Mouse (Mus musculus): Measurements from ENCODE around the gene Nacad.

Nacad gene

DNA sequence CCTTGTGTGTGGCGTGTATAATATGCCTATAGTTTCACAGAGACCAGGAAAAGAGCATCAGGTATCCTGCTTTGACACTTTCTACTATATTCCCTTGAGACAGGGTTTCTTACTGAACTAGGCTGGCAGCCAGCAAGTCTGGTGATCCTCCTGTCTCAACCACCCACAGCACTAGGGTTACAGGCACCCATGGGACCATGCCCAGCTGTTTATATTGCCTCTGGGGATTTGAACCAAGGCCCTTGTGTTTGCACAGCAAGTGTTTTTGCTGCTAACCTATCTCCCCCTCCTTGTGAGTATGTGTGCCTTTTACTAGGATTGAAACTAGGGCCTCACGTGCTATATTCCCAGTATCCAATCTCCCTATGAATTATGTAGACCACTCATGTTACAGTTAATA lies 24.3 kb downstream of the Nacad start:
- DNase-seq (ENCODE audit: low read depth, low spot score): no peak

DNA sequence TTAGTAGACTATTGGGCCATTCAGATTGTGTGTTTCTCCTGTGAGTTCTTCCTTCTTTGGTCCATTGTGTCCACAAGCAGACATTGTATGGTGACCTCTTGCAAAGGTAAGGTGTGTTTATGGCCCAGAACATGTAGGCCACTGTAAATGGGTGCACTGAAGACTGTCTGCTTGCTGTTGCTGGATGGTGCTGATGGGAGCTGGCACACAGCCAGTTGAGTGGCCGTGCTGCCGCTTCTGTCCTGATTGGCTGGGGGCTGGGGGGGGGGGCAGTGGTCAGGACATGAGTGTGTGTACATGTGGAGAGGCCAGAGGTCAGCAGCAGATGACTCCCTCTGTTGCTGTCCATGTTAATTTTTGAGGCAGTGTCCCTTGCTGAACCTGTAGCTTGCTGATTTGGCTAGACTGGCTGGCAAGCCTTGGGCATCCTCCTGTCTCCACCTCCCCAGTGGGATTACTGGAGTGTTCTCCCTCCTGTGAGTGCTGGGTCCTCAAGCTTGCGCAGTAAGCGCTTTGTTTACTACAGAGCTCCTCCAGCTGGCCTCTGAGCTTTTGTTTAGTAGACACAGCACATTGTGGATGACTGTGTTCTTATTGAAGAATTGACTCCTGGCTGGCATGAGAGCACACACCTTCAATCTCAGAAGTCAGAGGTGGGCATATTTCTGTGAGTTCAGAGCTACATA lies 25.6 kb downstream of the Nacad start:
- no peak for DNase-seq (ENCODE audit: low read depth, low spot score)

DNA sequence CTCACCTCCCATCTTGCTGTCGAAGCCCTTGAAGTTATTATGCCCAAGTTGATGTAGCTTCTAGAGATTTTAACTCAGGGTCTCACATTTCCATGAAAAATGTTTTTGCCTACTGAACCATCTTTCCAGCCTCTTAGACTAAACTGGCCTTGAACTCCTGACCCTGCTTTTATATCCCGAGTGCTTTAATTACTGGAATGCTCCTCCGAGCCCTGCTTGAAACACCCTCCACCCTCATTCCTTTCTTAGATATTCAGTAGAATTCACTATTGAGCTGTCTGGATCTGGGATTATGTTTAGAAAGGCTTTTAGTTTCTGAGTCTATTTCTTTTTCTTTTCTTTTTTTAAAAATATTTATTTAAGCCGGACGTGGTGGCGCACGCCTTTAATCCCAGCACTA lies 26.5 kb downstream of the Nacad start:
- no peak for DNase-seq (ENCODE audit: low read depth, low spot score)

DNA sequence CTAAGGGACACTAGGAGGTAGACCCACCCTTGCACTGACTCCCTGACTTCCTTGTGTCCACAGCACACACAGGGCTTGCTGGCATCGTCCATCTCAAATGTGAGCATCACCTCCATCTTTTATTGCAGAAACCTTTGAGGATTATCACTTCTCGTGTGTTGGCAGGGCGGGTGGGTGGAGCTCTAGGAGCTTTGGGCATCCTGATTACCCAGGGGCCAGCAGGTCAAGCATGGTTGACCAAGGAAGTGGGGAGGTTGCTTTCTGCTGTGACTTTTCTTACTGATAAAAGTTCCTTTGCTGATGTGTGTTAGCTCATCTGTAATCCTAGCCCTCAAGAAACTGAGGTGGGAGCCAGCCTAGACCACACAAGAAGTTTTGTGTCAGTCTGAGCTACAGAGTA lies 29.7 kb downstream of the Nacad start:
- DNase-seq (ENCODE audit: low read depth, low spot score): no peak

DNA sequence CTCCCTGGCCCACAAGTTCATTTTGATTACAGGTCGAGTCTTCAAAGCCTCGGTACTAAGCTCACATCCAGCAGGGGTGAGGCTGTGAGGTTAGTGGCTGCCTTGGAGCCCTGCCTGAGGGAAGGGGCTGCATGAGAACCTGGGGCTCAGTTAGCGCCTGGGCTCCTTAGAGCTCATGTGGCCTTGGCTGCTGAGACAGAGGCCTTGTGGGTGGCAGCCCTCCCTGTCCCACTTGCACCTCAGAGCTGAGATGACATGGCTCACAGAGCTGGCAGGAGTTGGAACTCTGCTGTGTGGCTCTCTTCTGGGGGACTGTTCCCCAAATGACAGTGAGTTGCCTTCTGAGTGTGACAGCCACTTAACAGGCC lies 36.5 kb downstream of the Nacad start:
- DNase-seq (ENCODE audit: low read depth, low spot score): no peak

DNA sequence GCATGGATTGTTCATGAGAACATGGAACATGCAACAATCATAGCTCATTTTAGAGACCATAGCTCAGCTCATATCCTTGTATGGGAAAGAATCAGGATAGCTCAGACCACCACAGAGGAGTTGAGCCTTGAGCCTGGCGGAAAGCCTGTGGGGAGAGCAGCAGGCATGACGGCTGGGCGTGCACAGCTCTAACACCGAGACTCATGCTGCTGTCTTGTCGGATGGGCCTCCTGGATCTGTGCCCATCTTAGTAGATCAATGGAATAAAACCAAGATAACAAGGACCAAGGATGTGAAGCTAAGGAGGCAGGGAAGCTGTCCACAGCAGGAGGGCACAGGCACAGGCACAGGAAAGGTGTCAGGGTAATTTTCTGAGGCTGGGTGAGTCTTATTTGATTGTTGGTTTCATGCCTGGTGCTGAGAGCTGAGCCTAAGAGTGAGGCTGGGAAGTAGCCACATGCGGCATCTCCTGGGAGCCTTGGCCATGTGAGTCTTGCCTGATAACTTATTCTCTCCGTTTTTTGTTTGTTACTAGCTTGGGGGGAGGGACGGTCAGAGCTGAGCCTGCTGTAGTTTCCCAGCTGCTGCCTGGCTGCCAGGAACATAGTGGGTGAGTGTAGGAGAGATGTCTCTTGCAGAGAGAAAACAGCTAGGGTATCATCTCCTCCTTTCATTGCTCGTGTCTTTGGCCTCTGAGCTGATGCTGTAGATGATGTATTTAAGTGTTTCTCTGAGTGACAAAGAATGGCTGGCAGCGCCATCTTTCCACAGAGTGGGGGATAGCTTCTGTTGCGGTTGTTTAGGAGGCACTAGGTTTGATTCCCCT lies 37.1 kb downstream of the Nacad start:
- DNase-seq (ENCODE audit: low read depth, low spot score): no peak

DNA sequence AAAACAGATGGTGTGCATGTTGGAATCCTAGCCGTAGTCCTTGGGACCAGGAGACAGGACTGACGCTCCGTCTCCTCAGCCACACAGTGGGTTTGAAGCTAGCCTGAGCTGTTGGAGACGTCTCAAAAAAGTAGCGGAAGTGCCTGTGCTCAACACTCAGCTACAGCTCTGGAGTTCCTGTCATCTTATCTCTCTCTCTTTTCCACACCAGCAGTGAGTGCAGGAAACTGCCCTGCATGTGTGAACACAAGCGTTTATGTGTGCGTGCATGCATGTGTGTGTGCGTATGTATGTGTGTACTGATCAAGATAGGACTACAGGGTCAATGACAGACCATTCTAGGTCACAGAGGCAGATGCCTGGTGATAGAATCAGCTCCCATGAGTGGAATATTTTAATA lies 37.9 kb downstream of the Nacad start:
- DNase-seq (ENCODE audit: low read depth, low spot score): no peak

DNA sequence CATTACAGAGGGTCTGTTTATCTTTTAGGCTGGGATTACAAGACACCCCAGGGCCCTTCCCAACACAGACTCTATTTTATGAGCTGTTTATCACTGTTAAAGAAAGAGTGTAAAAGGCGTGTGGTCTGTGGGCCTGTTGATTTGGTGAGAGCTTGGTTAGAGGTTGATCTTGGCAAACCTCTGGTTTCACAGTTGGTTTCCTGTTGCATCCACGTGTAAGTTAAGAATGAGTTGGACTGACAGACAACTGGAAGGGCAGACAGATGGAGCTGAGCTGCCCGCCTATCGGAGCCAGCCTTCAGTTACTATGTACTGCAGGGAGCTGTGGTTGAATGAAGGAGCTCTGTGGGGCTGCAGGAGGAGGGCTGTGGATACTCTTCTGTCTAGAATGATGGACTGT lies 39.4 kb downstream of the Nacad start:
- no peak for DNase-seq (ENCODE audit: low read depth, low spot score)

DNA sequence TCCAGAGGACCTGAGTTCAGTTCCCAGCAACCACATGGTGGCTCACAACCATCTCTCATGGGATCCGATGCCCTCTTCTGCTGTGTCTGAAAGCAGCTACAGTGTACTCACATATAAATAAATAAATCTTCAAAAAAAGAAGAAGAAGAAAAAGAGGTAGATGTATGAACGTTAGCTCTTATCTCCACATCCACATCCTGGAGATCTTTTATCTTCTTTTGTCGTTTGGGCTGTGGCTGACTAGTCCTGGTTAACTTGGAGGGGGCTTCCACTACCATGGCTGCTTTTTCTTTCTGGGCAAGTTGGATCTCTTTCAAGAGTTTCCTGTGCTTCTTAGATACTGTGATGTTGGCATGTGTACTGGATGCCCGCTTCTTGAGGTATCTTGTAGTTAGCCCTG lies 42.7 kb downstream of the Nacad start:
- DNase-seq (ENCODE audit: low read depth, low spot score): no peak

DNA sequence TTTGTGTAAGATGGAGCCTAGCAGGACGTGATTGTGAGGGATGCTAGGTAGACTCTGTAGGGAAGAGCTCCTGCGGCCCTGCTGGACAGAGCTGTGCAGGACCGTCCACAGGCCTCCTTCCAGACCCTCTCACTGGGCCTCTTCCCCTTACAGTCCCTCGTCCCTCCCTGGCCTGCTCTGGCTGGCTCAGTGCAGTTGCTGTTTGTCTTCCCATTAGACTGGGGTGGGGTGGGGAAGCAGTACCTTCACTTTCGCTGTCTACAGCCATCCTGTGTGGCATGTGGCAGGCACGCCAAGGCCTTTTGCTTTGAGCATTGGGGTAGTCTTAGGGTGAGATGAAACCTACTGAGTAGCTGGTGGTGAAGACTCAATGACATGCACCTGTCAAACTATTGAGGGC lies 43.5 kb downstream of the Nacad start:
- no peak for DNase-seq (ENCODE audit: low read depth, low spot score)

DNA sequence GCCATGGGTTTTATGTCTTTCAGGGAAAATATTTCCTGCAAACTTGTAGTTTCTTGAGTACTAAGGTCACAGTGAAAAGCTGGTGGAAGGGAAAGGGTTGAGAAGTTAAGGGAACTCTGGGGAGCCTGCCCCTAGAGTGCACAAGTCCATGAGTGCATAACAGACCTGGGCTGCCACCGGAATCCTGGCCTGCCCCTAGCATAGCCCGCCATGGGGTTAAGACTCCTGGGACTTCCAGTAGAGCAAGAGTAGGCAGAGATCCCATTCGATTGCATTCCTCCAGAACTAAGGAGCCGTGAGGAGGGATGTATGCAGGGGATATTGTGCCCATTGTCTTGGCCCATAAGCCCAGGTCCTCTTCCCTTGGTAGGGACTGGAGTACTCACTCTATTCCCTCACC lies 44.4 kb downstream of the Nacad start:
- DNase-seq (ENCODE audit: low read depth, low spot score): no peak

DNA sequence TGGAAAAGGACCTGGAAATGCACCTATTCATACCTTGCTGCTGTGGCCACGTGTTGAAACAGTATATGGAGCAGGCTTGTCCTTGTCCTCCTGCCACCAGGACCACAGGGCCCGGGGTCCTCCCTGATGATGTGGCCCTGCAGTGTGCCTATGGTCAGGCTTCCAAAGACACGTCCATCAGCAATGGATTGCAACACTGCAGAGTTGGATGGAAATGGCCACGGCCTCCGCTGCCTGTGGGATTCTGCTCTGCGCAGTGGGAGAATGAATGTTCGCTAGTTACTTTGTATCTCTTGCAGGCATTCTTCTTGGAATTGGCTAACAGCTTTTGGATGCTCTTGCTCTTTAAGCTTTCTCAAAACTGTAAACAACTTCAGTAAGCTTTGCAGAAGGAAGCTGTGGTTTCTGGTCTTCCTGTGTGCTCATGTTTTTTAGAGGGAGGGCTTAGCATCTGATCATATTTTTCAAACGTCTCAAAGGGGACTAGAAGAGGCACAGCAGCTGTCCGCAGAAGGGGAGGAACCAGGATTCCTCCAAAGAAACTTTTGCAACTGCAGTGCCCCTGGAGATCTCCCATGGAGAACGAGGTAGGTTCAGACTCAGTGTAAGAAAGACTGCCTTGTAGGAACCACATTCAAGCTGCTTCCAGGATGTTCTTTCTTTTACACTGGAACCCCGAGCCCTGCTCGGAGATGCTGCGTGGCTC lies 45.0 kb downstream of the Nacad start:
- no peak for DNase-seq (ENCODE audit: low read depth, low spot score)

DNA sequence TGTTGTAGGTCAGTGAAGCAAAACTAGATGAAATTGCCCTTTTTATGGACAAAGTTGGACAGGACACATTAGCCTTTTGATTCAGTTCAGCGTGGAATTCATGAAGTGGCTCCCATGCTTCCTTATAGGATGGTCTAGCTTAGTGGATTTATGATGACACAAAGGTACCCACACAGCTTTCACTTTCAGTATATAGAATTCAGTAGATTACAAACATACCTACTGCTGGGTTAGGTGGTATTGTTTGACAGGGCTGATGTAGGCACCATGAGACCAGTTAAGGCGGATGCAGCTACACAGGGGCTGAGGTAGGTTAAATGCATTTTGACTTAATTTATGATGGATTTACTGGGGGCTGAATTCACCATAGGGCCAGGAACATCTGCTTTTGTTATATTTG lies 45.9 kb downstream of the Nacad start:
- no peak for DNase-seq (ENCODE audit: low read depth, low spot score)

DNA sequence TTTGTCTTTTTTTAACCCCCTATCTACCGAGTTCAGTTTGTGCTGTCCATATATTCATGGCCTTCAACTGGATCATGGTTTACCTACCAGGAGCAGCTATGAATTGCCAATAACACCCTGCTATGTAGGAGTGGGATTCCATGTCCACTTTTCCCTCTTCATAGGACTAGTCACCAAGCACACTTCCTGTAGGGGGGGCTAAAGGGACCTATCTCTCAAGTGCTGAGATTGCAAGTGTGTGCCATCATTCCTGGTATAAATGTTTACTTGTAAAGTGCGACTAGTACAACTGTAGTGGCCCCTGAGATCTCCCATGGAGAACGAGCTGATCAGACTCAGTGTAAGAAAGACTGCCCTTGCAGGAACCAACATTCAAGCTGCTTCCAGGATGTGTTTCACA lies 47.6 kb downstream of the Nacad start:
- DNase-seq (ENCODE audit: low read depth, low spot score): no peak

DNA sequence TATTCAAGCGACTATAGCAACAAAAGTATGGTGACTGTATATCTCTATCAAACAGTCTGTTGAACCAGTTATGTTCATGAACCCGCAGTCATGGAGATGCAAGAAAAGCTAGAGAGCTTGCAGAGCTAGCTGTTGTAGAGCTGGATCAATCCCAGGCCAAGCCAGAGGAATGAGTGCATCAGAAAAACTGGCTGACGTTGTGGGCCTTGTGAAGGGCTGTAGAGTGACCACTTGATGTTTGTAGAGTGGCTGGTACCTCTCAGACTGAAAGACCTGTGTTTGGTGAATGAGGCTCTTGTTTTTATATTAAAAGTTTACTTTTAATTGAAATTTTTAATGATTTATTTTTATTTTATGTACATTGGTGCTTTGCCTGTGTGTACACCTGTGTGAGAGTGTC lies 55.7 kb downstream of the Nacad start:
- DNase-seq (ENCODE audit: low read depth, low spot score): no peak

DNA sequence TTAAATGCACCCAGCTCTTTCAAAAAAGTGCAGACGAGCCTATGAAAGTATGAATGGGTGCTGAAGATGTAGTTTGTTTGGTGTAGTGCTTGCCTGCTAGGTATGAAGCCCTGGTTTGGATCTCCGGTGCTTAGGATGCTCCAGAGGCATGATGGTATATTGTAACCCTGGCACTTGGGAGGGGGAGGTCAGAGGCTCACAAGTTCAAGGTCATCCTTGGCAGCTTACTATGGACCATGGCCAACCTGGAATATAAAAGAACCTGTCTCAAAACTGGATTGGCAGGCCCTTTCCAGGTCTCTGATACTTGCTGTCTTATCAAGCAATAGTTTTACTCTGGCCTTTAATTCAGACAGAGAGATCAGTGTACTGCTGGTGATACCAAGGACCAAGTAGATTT lies 56.1 kb downstream of the Nacad start:
- DNase-seq (ENCODE audit: low read depth, low spot score): no peak
